Mouse (Mus musculus) limb, embryonic 10.5 days (tissue): Measurements from ENCODE around the gene Ubd. TPM values are rescaled to one million over a fixed set of nuclear protein-coding genes. Genes with fewer than 3 reads are reported as not detected.
"Not testable (repeated sequence)": the region's sequence is repeated elsewhere in the genome, so short reads cannot be mapped to it uniquely, and the experiment has no call there.

Source experiments
- DNase-seq: peaks from one replicate; pipeline ENCODE4 v3.0.0-alpha.2; 2017; ENCODE audit warnings: low spot score
- H3K27ac ChIP-seq: fragments of 300-500 bp; sonication (generic); 2 replicates; pipeline ENCODE4 v1.5.1; 2016; ENCODE audit warnings: mild to moderate bottlenecking
- H3K27me3 ChIP-seq: fragments of 300-500 bp; sonication (generic); 2 replicates; pipeline ENCODE4 v1.6.1; 2016; ENCODE audit warnings: low read depth, mild to moderate bottlenecking; ENCODE audit not compliant: poor library complexity, severe bottlenecking
- H3K36me3 ChIP-seq: fragments of 300-500 bp; sonication (generic); 2 replicates; pipeline ENCODE4 v1.6.1; 2016; ENCODE audit warnings: mild to moderate bottlenecking, moderate library complexity
- H3K4me1 ChIP-seq: fragments of 300-500 bp; sonication (generic); 2 replicates; pipeline ENCODE4 v1.6.1; 2016
- H3K4me3 ChIP-seq: fragments of 300-500 bp; sonication (generic); 2 replicates; pipeline ENCODE4 v1.5.1; 2016; ENCODE audit warnings: mild to moderate bottlenecking, moderate library complexity
- H3K9me3 ChIP-seq: fragments of 300-500 bp; sonication (generic); replicated peaks from 2 replicates; pipeline ENCODE4 v1.6.1; 2016; ENCODE audit warnings: mild to moderate bottlenecking
- WGBS: fragments of 180-500 bp; shearing (Covaris S2); methylation state at CpG from one replicate; pipeline ENCODE4 v1.1.7; 2016; 5-methylcytosine and 5-hydroxymethylcytosine counted together
- polyA plus RNA-seq: library from polyadenylated mRNA; unstranded; fragments of >200 nt; fragmentation: Nextera tagmentation; extraction: Ambion mirVana; gene quantifications from 2 replicates; pipeline ENCODE4 v1.2.1, GENCODE M21; 2016

Gene Ubd
- polyA plus RNA-seq, 1 experiment from 2014 or later = not detected

GRCm38 (mm10) chr17:37218486-37218885 is 24.8 kb downstream of the Ubd start:
- Histone ChIP-seq H3K4me1 (no peaks in the 10 kb centered on the region), H3K4me3 (no peak overlapping the region), H3K27ac (no peak overlapping the region), H3K27me3 (no peaks in the 10 kb centered on the region), H3K9me3 (no peaks in the 10 kb centered on the region), H3K36me3 (no peaks in the 10 kb centered on the region)
- 83% methylated on average over 3 of the region's 3 CpGs for WGBS
- no peak for DNase-seq

GRCm38 (mm10) chr17:37219846-37220245 is 26.2 kb downstream of the Ubd start, which contains the start of gene Olfr96:
Gene Olfr96, plus strand, starts transcription at chr17:37220146.
- H3K4me1 ChIP-seq = no peaks in the 10 kb centered on the region
- H3K9me3 ChIP-seq = no peaks in the 10 kb centered on the region
- H3K27me3 ChIP-seq = no peaks in the 10 kb centered on the region
- no peak for DNase-seq
- 73% methylated on average over 4 of the region's 4 CpGs for WGBS
- H3K27ac ChIP-seq = no peak within 1 kb of the TSS
- no peak within 1 kb of the TSS for H3K4me3 ChIP-seq
- no peaks in the 10 kb centered on the region for H3K36me3 ChIP-seq

GRCm38 (mm10) chr17:37221879-37222278 is 28.2 kb downstream of the Ubd start:
- no peak overlapping the region for H3K4me3 ChIP-seq
- 20% methylated on average over 1 of the region's 1 CpGs for WGBS
- H3K36me3 ChIP-seq = no peaks in the 10 kb centered on the region
- H3K4me1 ChIP-seq = no peaks in the 10 kb centered on the region
- H3K9me3 ChIP-seq = no peaks in the 10 kb centered on the region
- no peak overlapping the region for H3K27ac ChIP-seq
- no peak for DNase-seq
- H3K27me3 ChIP-seq = no peaks in the 10 kb centered on the region

- H3K4me3 ChIP-seq, H3K27ac ChIP-seq, H3K27me3 ChIP-seq, H3K4me1 ChIP-seq, DNase-seq, H3K9me3 ChIP-seq, H3K36me3 ChIP-seq: not testable (repeated sequence)
- 89% methylated on average over 2 of the region's 2 CpGs for WGBS
Observed at GRCm38 (mm10) chr17:37237230-37237629, 43.5 kb downstream of the Ubd start, which contains the start of gene Olfr97. Gene Olfr97, minus strand, starts transcription at chr17:37237330.

GRCm38 (mm10) chr17:37242198-37242597 is 48.5 kb downstream of the Ubd start:
- DNase-seq = no peak
- Histone ChIP-seq H3K27me3 (no peaks in the 10 kb centered on the region), H3K4me1 (no peaks in the 10 kb centered on the region), H3K9me3 (no peaks in the 10 kb centered on the region), H3K36me3 (no peaks in the 10 kb centered on the region), H3K27ac (no peak overlapping the region), H3K4me3 (no peak overlapping the region)
- WGBS = 77% methylated on average over 3 of the region's 3 CpGs

Other genes with a start within 250 kb of the Ubd start
- gene Ppp1r11, start 242.2 kb upstream of the Ubd start, polyA plus RNA-seq = 152 and 174 TPM in 2 replicates
- 107 and 114 TPM in 2 replicates for gene Znrd1, start 235.3 kb upstream of the Ubd start, polyA plus RNA-seq
- 8.9 and 9.5 TPM in 2 replicates for gene Znrd1as, start 235.3 kb upstream of the Ubd start, polyA plus RNA-seq
- gene 2410137M14Rik, start 212.7 kb upstream of the Ubd start, polyA plus RNA-seq = not detected in 2 replicates
- 0.55 and 1.2 TPM in 2 replicates for gene H2-M5, start 204.4 kb upstream of the Ubd start, polyA plus RNA-seq
- 69.9 and 92.6 TPM in 2 replicates for gene Zfp57, start 192.7 kb upstream of the Ubd start, polyA plus RNA-seq
- 0.08 and 0.20 TPM in 2 replicates for gene Mog, start 170.5 kb upstream of the Ubd start, polyA plus RNA-seq
- 6.6 and 9.0 TPM in 2 replicates for gene Gabbr1, start 147.9 kb upstream of the Ubd start, polyA plus RNA-seq
- gene Olfr90, start 105.4 kb upstream of the Ubd start, polyA plus RNA-seq = 0.06 TPM in 1 of 2 replicates, not detected in the other
- gene Olfr91, start 95.6 kb upstream of the Ubd start, polyA plus RNA-seq = 0.05 TPM in 1 of 2 replicates, not detected in the other
- gene Olfr92, start 73.8 kb upstream of the Ubd start, polyA plus RNA-seq = not detected in 2 replicates
- not detected in 2 replicates for gene Olfr93, start 32.4 kb upstream of the Ubd start, polyA plus RNA-seq
- not detected in 2 replicates for gene Olfr94, start 7.1 kb downstream of the Ubd start, polyA plus RNA-seq
- gene Olfr95, start 19.2 kb downstream of the Ubd start, polyA plus RNA-seq = not detected in 2 replicates
- not detected in 2 replicates for gene Olfr96, start 26.3 kb downstream of the Ubd start, polyA plus RNA-seq
- not detected in 2 replicates for gene Olfr97, start 43.4 kb downstream of the Ubd start, polyA plus RNA-seq
- gene Olfr98, start 69.9 kb downstream of the Ubd start, polyA plus RNA-seq = not detected in 2 replicates
- gene H2-M3, start 76.3 kb downstream of the Ubd start, polyA plus RNA-seq = 0.64 and 0.74 TPM in 2 replicates
- not detected in 2 replicates for gene Olfr99, start 89.6 kb downstream of the Ubd start, polyA plus RNA-seq
- gene Olfr101, start 110.4 kb downstream of the Ubd start, polyA plus RNA-seq = not detected in 2 replicates
- gene Olfr102, start 123.2 kb downstream of the Ubd start, polyA plus RNA-seq = not detected in 2 replicates
- not detected in 2 replicates for gene Olfr103, start 145.8 kb downstream of the Ubd start, polyA plus RNA-seq
- gene Olfr104-ps, start 165.7 kb downstream of the Ubd start, polyA plus RNA-seq = not detected in 2 replicates
- gene Olfr105-ps, start 185.1 kb downstream of the Ubd start, polyA plus RNA-seq = not detected in 2 replicates
- gene Olfr106-ps, start 196.5 kb downstream of the Ubd start, polyA plus RNA-seq = not detected in 2 replicates
- gene Olfr107, start 205.3 kb downstream of the Ubd start, polyA plus RNA-seq = not detected in 2 replicates